Mouse (Mus musculus): ENCODE measurements around the gene Cd4. TPM values are rescaled to one million over a fixed set of nuclear protein-coding genes. Genes with fewer than 3 reads are reported as not detected.
A peak's percentile ranks its signal among the peaks of the same experiment; 100 is the strongest.

Gene Cd4
- polyA plus RNA-seq, 1 experiment from 2014 or later, result 0.29 TPM

DNA sequence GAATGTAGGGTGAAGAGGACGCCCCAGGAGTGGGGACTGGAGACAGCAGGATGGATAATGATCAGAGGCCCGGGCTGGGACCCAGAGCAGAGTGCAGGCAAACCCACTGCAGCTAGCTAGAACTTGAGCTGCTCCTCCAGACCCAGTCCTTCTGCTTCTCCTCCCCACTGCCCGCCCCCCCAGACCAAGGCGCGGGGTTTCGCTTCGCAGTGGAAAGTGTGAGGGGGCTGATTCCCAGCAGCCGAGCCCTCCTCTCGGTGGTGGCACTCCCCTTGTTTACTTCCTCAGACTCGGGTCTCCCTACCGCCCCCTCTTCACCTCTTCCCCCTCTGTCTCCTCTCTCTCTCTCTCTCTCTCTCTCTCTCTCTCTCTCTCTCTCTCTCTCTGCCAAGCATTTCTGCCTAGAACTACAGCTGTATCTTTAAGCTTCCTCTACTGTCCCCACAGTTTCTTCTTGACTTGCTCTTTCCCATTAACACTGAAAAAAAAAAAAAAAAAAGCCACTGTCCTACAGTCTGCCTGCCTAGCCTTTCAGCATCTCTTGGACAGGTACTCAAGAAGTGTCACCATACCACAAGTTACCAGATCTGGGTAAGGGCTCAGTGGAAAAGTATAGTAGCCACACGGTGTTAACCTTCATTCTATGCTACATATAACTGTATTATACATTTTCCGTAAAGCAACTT lies 23.7 kb upstream of the Cd4 start, which contains the start of gene Lag3:
Lag3 (minus strand) TSS at position 173 of the 686 bp plus-strand sequence.
- Histone ChIP-seq H3K4me2 (ENCODE audit: low read length) (no peak within 1 kb of the TSS), H3K27me3 (replicated peaks; ENCODE audit: control insufficient read depth, insufficient read depth, low read length) (0 out of 2 replicates have a peak, but pooled peaks cover 2% of the 10 kb centered on the region), H3K4me3 (ENCODE audit: low read depth, low read length) (no peak within 1 kb of the TSS), H3K4me1 (ENCODE audit: control insufficient read depth, insufficient read depth, low read length) (peaks cover 24% of the 10 kb centered on the region), H3K9me3 (replicated peaks; ENCODE audit: control insufficient read depth, low read length) (no peaks in the 10 kb centered on the region), H3K9ac (ENCODE audit: low read length) (no peak within 1 kb of the TSS), H3K27ac (ENCODE audit: low read depth, low read length) (no peak within 1 kb of the TSS), H3K36me3 (ENCODE audit: control insufficient read depth, insufficient read depth, low read length) (peaks cover 28% of the 10 kb centered on the region)
- 19% methylated on average over 13 of the region's 13 CpGs for WGBS
- DNase-seq (ENCODE audit: low spot score), result no peak
- no peak for ATAC-seq

DNA sequence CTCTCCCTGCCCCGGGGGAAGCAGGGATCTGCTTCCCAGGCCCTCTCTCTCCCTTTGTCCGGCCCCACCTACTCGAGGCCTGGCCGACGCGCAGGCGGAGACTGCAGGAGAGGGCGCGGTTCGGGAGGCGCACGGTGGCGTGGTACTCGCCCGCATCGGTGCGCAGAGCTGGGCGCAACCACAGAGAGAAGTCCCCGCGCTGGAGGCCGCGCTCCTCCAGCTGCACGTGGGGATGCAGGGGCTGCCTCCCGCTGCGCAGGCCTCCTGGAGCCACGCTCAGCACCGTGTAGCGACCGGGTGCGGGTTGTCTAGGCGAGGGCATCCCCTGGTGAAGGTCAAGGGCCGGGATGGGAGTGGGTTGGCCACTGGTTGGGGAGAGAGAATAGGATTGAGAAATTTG lies 22.0 kb upstream of the Cd4 start:
- Histone ChIP-seq H3K9ac (ENCODE audit: low read length) (peak overlapping the region; percentile 57), H3K4me1 (ENCODE audit: control insufficient read depth, insufficient read depth, low read length) (peaks cover 19% of the 10 kb centered on the region)
- WGBS, result 4% methylated on average over 32 of the region's 32 CpGs

DNA sequence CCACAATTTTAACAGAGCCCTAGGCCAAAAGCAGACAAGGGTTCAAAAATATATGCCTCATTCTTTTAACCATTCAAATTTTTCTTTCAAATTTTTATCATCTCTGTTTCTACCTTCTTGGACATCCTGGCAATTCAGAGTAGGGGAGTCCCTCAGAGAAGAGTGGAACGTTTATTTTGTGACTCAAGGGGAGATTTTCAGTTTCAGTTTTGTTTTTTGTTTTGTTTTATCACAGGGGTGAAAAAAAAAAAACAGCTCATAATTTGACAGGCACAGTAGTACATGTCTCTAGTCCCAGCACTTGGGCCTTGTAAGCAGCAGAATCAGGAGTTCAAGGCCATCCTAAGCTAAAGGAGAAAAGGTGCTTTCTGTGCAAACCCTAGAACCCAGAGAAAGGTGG lies 19.7 kb upstream of the Cd4 start:
- H3K27me3 ChIP-seq (replicated peaks; ENCODE audit: control insufficient read depth, insufficient read depth, low read length), result 0 out of 2 replicates have a peak, but pooled peaks cover 2% of the 10 kb centered on the region
- no peaks in the 10 kb centered on the region for H3K9me3 ChIP-seq (replicated peaks; ENCODE audit: control insufficient read depth, low read length)
- H3K4me3 ChIP-seq (ENCODE audit: low read depth, low read length), result no peak overlapping the region
- H3K9ac ChIP-seq (ENCODE audit: low read length), result no peak overlapping the region
- H3K27ac ChIP-seq (ENCODE audit: low read depth, low read length), result no peak overlapping the region
- 86% methylated on average over 1 of the region's 1 CpGs for WGBS
- H3K4me1 ChIP-seq (ENCODE audit: control insufficient read depth, insufficient read depth, low read length), result peaks cover 25% of the 10 kb centered on the region
- H3K4me2 ChIP-seq (ENCODE audit: low read length), result no peak overlapping the region
- H3K36me3 ChIP-seq (ENCODE audit: control insufficient read depth, insufficient read depth, low read length), result peaks cover 5% of the 10 kb centered on the region
- no peak for ATAC-seq
- no peak for DNase-seq (ENCODE audit: low spot score)

More for the DNA sequence above, 22.0 kb upstream of the Cd4 start:
- DNase-seq (ENCODE audit: low spot score) (no peak), ATAC-seq (peak; percentile 8; the same call in 1 of the 2 replicates)
- peak overlapping the region; percentile 38; the same call in 1 of the 2 replicates for H3K4me2 ChIP-seq (ENCODE audit: low read length)
- H3K27ac ChIP-seq (ENCODE audit: low read depth, low read length), result no peak overlapping the region
- no peaks in the 10 kb centered on the region for H3K9me3 ChIP-seq (replicated peaks; ENCODE audit: control insufficient read depth, low read length)
- H3K36me3 ChIP-seq (ENCODE audit: control insufficient read depth, insufficient read depth, low read length), result peaks cover 28% of the 10 kb centered on the region
- H3K4me3 ChIP-seq (ENCODE audit: low read depth, low read length), result peak overlapping the region; percentile 9; the same call in 1 of the 2 replicates
- 0 out of 2 replicates have a peak, but pooled peaks cover 2% of the 10 kb centered on the region for H3K27me3 ChIP-seq (replicated peaks; ENCODE audit: control insufficient read depth, insufficient read depth, low read length)

- Histone ChIP-seq H3K27ac (ENCODE audit: low read depth, low read length) (peak overlapping the region; percentile 100), H3K4me3 (ENCODE audit: low read depth, low read length) (peak overlapping the region; percentile 37), H3K27me3 (replicated peaks; ENCODE audit: control insufficient read depth, insufficient read depth, low read length) (0 out of 2 replicates have a peak, but pooled peaks cover 2% of the 10 kb centered on the region), H3K4me2 (ENCODE audit: low read length) (peak overlapping the region; percentile 88), H3K9me3 (replicated peaks; ENCODE audit: control insufficient read depth, low read length) (no peaks in the 10 kb centered on the region), H3K9ac (ENCODE audit: low read length) (peak overlapping the region; percentile 71), H3K4me1 (ENCODE audit: control insufficient read depth, insufficient read depth, low read length) (peaks cover 22% of the 10 kb centered on the region), H3K36me3 (ENCODE audit: control insufficient read depth, insufficient read depth, low read length) (no peaks in the 10 kb centered on the region)
- ATAC-seq, result no peak; the same call in 1 of the 2 replicates
- DNase-seq (ENCODE audit: low spot score), result no peak
- whole genome bisulfite sequencing, result 31% methylated on average over 13 of the region's 16 CpGs
These were observed 17.2 kb upstream of the Cd4 start for GRCm38 (mm10) chr6:124904991-124905860.

- ATAC-seq (peak; percentile 85), DNase-seq (ENCODE audit: low spot score) (peak; percentile 94)
- no peaks in the 10 kb centered on the region for H3K36me3 ChIP-seq (ENCODE audit: control insufficient read depth, insufficient read depth, low read length)
- whole genome bisulfite sequencing, result 5% methylated on average over 23 of the region's 24 CpGs
- H3K4me1 ChIP-seq (ENCODE audit: control insufficient read depth, insufficient read depth, low read length), result peaks cover 18% of the 10 kb centered on the region
- 0 out of 2 replicates have a peak, but pooled peaks cover 2% of the 10 kb centered on the region for H3K27me3 ChIP-seq (replicated peaks; ENCODE audit: control insufficient read depth, insufficient read depth, low read length)
- H3K27ac ChIP-seq (ENCODE audit: low read depth, low read length), result peak overlapping the region; percentile 100
- H3K9me3 ChIP-seq (replicated peaks; ENCODE audit: control insufficient read depth, low read length), result no peaks in the 10 kb centered on the region
- peak overlapping the region; percentile 88 for H3K4me2 ChIP-seq (ENCODE audit: low read length)
- peak overlapping the region; percentile 71 for H3K9ac ChIP-seq (ENCODE audit: low read length)
- H3K4me3 ChIP-seq (ENCODE audit: low read depth, low read length), result peak overlapping the region; percentile 37
These were observed 16.4 kb upstream of the Cd4 start for GRCm38 (mm10) chr6:124904161-124904981.

GRCm38 (mm10) chr6:124903580-124904151 lies 15.6 kb upstream of the Cd4 start:
- 1% methylated on average over 23 of the region's 23 CpGs for WGBS
- peak overlapping the region; percentile 88 for H3K4me2 ChIP-seq (ENCODE audit: low read length)
- peak overlapping the region; percentile 37 for H3K4me3 ChIP-seq (ENCODE audit: low read depth, low read length)
- no peaks in the 10 kb centered on the region for H3K36me3 ChIP-seq (ENCODE audit: control insufficient read depth, insufficient read depth, low read length)
- peak overlapping the region; percentile 100 for H3K27ac ChIP-seq (ENCODE audit: low read depth, low read length)
- H3K9me3 ChIP-seq (replicated peaks; ENCODE audit: control insufficient read depth, low read length), result no peaks in the 10 kb centered on the region
- ATAC-seq (peak; percentile 83), DNase-seq (ENCODE audit: low spot score) (peak; percentile 95)
- H3K9ac ChIP-seq (ENCODE audit: low read length), result peak overlapping the region; percentile 71
- peaks cover 18% of the 10 kb centered on the region for H3K4me1 ChIP-seq (ENCODE audit: control insufficient read depth, insufficient read depth, low read length)
- 0 out of 2 replicates have a peak, but pooled peaks cover 2% of the 10 kb centered on the region for H3K27me3 ChIP-seq (replicated peaks; ENCODE audit: control insufficient read depth, insufficient read depth, low read length)

DNA sequence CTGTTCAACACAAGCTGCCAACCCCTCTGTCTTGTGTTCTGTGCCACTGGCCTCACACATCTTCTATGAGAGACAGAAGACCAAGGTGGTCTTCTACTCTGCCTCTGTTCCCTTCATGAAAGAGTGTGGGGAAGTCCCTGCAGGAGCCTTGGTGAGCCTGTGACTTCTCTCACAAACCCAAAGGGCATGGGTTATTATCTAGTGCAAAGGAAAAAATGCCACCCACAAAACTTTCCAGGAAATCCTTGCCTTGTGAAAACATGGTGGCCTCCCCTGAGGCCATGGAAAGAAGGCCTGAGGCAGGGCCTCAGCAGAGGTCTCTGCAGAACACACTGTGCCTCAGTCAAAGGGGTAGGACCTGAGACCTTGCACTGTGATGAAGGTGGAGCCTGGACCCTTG lies 13.8 kb upstream of the Cd4 start:
- Histone ChIP-seq H3K27me3 (replicated peaks; ENCODE audit: control insufficient read depth, insufficient read depth, low read length) (no peaks in the 10 kb centered on the region), H3K36me3 (ENCODE audit: control insufficient read depth, insufficient read depth, low read length) (no peaks in the 10 kb centered on the region), H3K4me1 (ENCODE audit: control insufficient read depth, insufficient read depth, low read length) (peaks cover 18% of the 10 kb centered on the region), H3K9me3 (replicated peaks; ENCODE audit: control insufficient read depth, low read length) (no peaks in the 10 kb centered on the region), H3K9ac (ENCODE audit: low read length) (no peak overlapping the region), H3K27ac (ENCODE audit: low read depth, low read length) (no peak overlapping the region), H3K4me3 (ENCODE audit: low read depth, low read length) (no peak overlapping the region), H3K4me2 (ENCODE audit: low read length) (no peak overlapping the region)
- no peak for ATAC-seq
- no peak for DNase-seq (ENCODE audit: low spot score)

Measured in forebrain, embryonic 14.5 days (tissue).